Mouse (Mus musculus) CD8-positive naive resting alpha-beta T cell, adult 2 months (primary cell): Measurements from ENCODE around the gene Shld1.

Experiments used
- DNase-seq, 2 experiments: peaks; one replicate each; pipeline ENCODE4 v3.0.0; 2022; ENCODE audit warnings: low read depth in 2 of 2, low spot score in 2 of 2

The Shld1 gene

DNA sequence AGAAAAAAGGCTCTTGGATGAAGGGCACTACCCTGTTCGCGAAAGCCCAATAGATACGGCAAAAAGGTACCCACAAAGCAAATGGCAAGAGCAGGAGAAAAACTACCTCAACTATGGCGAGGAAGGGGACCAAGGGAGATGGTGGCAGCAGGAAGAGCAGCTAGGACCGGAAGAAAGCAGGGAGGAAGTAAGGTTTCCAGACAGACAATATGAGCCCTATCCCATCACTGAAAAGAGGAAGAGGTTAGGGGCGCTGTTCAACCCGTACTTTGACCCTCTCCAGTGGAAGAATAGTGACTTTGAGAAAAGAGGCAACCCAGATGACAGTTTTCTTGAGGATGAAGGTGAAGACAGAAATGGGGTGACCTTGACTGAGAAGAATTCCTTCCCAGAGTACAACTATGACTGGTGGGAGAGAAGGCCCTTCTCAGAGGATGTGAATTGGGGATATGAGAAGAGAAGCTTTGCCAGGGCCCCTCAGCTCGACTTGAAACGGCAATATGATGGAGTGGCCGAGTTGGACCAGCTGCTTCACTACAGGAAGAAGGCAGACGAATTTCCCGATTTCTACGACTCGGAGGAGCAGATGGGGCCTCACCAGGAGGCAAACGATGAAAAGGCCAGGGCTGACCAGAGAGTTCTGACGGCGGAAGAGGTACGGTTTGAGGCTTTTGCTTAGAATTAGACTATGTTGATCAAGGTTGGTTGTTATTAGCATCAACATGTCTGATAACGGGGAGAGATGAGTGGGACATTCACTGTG is 106.9 kb downstream of the Shld1 start:
- DNase-seq, result no peak

DNA sequence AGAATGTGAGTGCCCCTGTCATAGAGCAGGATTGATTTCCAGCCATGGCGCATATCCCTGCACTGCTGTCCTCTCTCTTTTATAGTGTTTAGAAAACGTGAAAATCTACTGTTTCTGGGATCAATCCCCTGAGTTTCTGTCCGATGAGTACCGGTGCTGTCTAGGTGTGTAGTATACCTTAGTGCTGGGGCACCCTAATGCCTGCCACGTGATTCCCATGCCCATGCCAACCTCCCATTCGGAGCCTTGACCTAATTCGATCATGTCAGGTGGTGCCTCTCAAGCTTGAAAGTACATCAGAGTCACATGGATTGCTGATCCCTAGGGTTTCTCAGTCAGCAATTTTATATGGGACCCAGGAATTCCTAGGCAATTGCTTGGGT is 107.5 kb downstream of the Shld1 start:
- DNase-seq, result no peak
